Mouse (Mus musculus) frontal cortex, adult 2 months (tissue): ENCODE results near the gene Olfr1141. TPM values are rescaled to one million over a fixed set of nuclear protein-coding genes. Genes with fewer than 3 reads are reported as not detected.
A peak's percentile ranks its signal among the peaks of the same experiment; 100 is the strongest.

Source experiments
- DNase-seq, 2 experiments: peaks; one replicate each; pipeline ENCODE4 v3.0.0; 2022; ENCODE audit warnings: low spot score in 1 of 2; ENCODE audit errors: extremely low spot score in 1 of 2
- polyA plus RNA-seq: library from polyadenylated mRNA; depleted of rRNA; stranded (reverse); fragments of >200 nt; gene quantifications from 2 replicates; pipeline ENCODE4 v1.2.3, GENCODE M21; 2012; rRNA removed

Gene Olfr1141
- not detected in 2 replicates for polyA plus RNA-seq

DNA sequence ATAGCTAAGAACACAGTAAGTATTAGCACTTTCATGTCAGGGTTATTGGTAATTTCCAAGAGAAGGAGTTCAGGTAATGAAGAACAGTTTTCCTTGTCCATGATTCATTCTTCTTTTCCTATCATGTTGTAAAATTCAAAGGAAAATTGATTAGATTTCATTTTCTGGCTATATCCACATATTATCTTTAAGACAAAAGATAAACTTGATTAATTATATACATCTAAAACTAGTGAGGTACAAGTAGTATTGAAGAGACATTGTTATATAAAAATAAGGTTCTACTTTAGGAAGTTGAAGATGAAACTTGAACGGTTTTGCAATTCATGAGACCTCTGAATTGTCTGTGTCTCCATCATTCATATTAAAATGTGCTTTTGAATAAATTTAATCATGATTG lies at the start of gene Olfr1141:
Gene Olfr1141 (minus strand): TSS at position 101 of the 400 bp plus-strand sequence.
- DNase-seq = no peak

DNA sequence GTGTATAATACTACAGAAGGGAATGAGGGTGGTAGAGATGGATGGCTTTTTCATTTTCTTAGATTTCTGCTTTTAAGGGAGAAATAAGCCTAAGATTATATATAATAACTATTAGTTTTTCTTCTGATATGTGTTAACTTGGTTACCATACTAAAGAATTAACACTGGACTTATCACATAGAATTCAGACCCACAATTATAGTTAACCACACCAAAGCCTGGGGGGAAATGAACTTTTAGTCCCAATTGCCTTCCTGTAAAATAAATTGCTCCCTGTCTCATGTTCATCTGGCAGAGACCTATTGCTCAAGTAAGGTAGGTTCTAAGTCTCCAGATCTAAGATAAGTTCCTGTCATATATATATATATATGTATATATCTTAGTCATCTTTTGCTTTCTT lies 46.5 kb upstream of the Olfr1141 start, which contains the start of gene Olfr1143:
Gene Olfr1143 (plus strand): TSS at position 301 of the 400 bp plus-strand sequence.
- no peak for DNase-seq

DNA sequence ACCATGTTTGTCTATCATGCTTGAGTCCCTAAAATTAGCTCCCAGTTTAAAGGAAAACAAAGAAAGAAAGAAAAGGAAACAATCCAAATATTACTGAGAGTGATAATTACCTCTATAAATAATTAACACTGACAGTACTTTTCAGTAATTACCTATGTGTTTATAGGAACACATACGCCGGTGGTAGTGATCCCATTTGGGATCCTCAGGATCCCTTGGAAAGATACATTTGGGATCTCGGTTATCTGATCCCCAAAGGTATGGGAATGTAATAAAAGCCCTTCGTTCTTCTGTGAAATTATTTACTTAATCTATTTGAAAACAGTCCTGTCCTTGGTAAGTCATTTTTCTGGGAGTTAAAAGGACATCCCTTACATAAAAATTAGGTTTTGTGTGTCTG lies 25.4 kb upstream of the Olfr1141 start, which contains the start of gene Olfr152:
Gene Olfr152 (plus strand): TSS at position 301 of the 400 bp plus-strand sequence.
- no peak for DNase-seq

DNA sequence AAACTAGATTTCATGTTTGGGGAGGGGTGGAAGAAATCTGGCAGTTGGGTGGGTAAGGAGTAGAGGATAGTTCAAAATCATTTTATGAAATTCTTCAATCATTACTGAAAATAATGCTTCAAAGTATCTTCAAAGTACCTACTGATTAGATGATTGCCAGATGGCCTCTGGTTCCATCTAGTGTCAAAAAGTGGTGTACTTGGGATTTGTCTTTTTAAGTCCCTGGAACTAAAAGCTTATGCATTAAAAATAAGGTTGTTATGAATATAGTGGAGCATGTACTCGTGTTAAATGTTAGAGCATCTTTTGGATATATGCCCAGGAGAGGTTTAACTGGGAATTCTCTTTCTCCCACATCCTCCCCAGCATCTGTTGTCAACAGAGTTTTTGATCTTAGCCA lies 22.4 kb upstream of the Olfr1141 start:
- DNase-seq = peak in 1 of 2 experiments; percentile 13

DNA sequence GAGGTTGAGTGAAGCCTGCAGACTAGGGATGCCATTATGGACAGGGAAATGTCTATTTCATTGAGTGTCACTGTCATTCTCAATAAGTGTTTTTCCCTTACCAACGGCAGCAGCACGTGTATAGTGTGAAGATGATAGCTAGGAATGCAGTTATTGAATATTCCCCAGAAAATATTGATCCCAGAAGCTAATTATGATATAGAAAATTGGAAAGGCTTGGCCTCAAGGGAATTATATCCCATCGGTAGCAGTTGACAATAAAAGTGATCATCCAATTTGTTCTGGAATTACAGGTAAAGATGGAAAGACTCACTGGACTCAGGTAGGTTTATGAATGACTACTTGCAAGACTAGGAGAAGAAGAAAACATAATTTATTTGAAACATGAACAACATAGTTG lies 10.3 kb downstream of the Olfr1141 start, which contains the start of gene Olfr1140:
Gene Olfr1140 (plus strand): TSS at position 301 of the 400 bp plus-strand sequence.
- DNase-seq = no peak

DNA sequence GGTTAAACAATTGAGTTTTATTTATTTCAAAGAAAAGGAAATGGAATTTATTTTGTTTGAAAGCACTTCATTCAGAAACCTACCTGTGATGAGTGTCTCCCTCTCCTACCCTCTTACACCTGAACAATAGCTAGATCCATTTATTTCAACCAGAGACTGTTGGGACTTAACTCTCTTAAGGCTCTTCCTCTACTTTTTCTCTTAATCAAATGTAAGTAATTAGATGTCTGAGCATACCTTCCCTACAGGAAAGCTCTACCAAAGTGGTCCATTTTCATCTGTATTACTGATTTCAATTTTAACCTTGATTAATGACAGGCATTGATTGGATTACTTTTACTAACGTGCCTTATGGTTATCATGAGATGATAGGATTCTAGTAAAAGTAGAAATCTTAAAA lies 13.9 kb downstream of the Olfr1141 start, which contains the start of gene Olfr1138:
Gene Olfr1138 (minus strand): TSS at position 101 of the 400 bp plus-strand sequence.
- DNase-seq = no peak

DNA sequence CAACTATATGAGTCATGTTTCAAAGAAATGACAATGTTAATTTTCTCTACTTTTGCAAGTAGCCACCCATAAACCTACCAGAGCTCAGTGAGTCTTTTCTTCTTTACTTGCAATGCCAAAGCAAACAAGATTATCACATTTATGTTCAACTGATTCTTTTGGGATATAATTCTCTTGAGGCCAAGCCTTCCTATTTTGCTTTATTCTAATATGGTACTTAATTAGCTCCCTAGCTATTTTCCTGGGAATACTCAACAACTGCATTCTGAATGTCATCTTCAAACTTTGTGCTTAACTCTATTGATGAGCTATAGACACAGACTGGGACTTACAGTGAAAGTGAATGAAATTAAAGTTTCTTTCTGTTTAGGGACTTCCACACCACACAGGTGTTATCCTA lies 40.7 kb downstream of the Olfr1141 start, which contains the start of gene Olfr1137:
Gene Olfr1137 (minus strand): TSS at position 101 of the 400 bp plus-strand sequence.
- DNase-seq = no peak

Other genes with a start within 250 kb of the Olfr1141 start
- not detected in 2 replicates for gene Pramel6, start 247.4 kb downstream of the Olfr1141 start, polyA plus RNA-seq
- gene Olfr153, start 222.2 kb downstream of the Olfr1141 start, polyA plus RNA-seq = not detected in 2 replicates
- gene Olfr1128, start 208.4 kb downstream of the Olfr1141 start, polyA plus RNA-seq = not detected in 2 replicates
- not detected in 2 replicates for gene Olfr1129, start 180.1 kb downstream of the Olfr1141 start, polyA plus RNA-seq
- not detected in 2 replicates for gene Olfr1130, start 147.8 kb downstream of the Olfr1141 start, polyA plus RNA-seq
- not detected in 2 replicates for gene Olfr1131, start 126.9 kb downstream of the Olfr1141 start, polyA plus RNA-seq
- not detected in 2 replicates for gene Olfr1132, start 116.5 kb downstream of the Olfr1141 start, polyA plus RNA-seq
- gene Olfr1133, start 106.6 kb downstream of the Olfr1141 start, polyA plus RNA-seq = not detected in 2 replicates
- 0.11 TPM in 1 of 2 replicates, not detected in the other for gene Olfr1134, start 95.5 kb downstream of the Olfr1141 start, polyA plus RNA-seq
- gene Olfr1135, start 80.3 kb downstream of the Olfr1141 start, polyA plus RNA-seq = not detected in 2 replicates
- gene Olfr1136, start 60.0 kb downstream of the Olfr1141 start, polyA plus RNA-seq = not detected in 2 replicates
- gene Olfr1137, start 40.8 kb downstream of the Olfr1141 start, polyA plus RNA-seq = 0.02 TPM in 1 of 2 replicates, not detected in the other
- not detected in 2 replicates for gene Olfr1138, start 14.0 kb downstream of the Olfr1141 start, polyA plus RNA-seq
- gene Olfr1140, start 10.2 kb downstream of the Olfr1141 start, polyA plus RNA-seq = 0.13 TPM in 1 of 2 replicates, not detected in the other
- 0.11 TPM in 1 of 2 replicates, not detected in the other for gene Olfr152, start 25.5 kb upstream of the Olfr1141 start, polyA plus RNA-seq
- not detected in 2 replicates for gene Olfr1143, start 46.6 kb upstream of the Olfr1141 start, polyA plus RNA-seq
- not detected in 2 replicates for gene Olfr1145, start 55.8 kb upstream of the Olfr1141 start, polyA plus RNA-seq
- not detected in 2 replicates for gene Olfr1148, start 76.5 kb upstream of the Olfr1141 start, polyA plus RNA-seq
- not detected in 2 replicates for gene Olfr1150-ps1, start 90.0 kb upstream of the Olfr1141 start, polyA plus RNA-seq
- not detected in 2 replicates for gene Olfr1151, start 101.9 kb upstream of the Olfr1141 start, polyA plus RNA-seq
- gene Olfr1152, start 112.5 kb upstream of the Olfr1141 start, polyA plus RNA-seq = not detected in 2 replicates
- gene Olfr1153, start 141.0 kb upstream of the Olfr1141 start, polyA plus RNA-seq = not detected in 2 replicates
- gene Olfr1154, start 151.2 kb upstream of the Olfr1141 start, polyA plus RNA-seq = not detected in 2 replicates
- gene Olfr1155, start 191.1 kb upstream of the Olfr1141 start, polyA plus RNA-seq = not detected in 2 replicates
- gene Olfr1156, start 199.1 kb upstream of the Olfr1141 start, polyA plus RNA-seq = not detected in 2 replicates
- not detected in 2 replicates for gene Olfr1157, start 214.3 kb upstream of the Olfr1141 start, polyA plus RNA-seq
- not detected in 2 replicates for gene Olfr74, start 220.7 kb upstream of the Olfr1141 start, polyA plus RNA-seq
- not detected in 2 replicates for gene Olfr1158, start 236.1 kb upstream of the Olfr1141 start, polyA plus RNA-seq